Comparison of ENCODE assay signal across 22 mouse cellular contexts in genomic region chr14:24749313-24749712, GRCm38 (mm10).
DNase-seq lines count a peak whose midpoint lies in the region; ATAC-seq and TF ChIP-seq lines count a peak whose summit lies in the region.
"Had no signal": no experiment of that assay in that cellular context is flagged by ENCODE, and none has a peak within 500 bp of the region (broad histone marks: within the 10 kb centered on the region; RNA-seq: fewer than 3 reads in every experiment).

No protein-coding gene starts in this region.

- ATAC-seq in heart, postnatal 0 days (ENCODE audit: insufficient read depth, low read depth) = no peak
- 0 out of 2 replicates have a peak, but pooled peaks have one; percentile 45 for ATAC-seq in forebrain, postnatal 0 days
- ATAC-seq: CD4-positive, CD25-positive, alpha-beta regulatory T cell, adult 4 months; intestine, embryonic 15.5 days; liver, embryonic 12.5 days; Patski had no signal

- no peak overlapping the region for H3K4me2 ChIP-seq in heart, postnatal 0 days (ENCODE audit: low read depth, low read length)
- H3K4me2 ChIP-seq in forebrain, postnatal 0 days (ENCODE audit: low read depth) = no peak overlapping the region
- H3K4me2 ChIP-seq: embryonic facial prominence, embryonic 12.5 days; hindbrain, embryonic 14.5 days; intestine, embryonic 15.5 days; limb, embryonic 12.5 days; liver, embryonic 12.5 days had no signal

- no peak for TF ChIP-seq CTCF in gastrocnemius, adult 2 months (IDR thresholded peaks at IDR 0.05)
- no peak for TF ChIP-seq CTCF in heart, postnatal 0 days (IDR thresholded peaks at IDR 0.05; ENCODE audit: low read depth)
- TF ChIP-seq CTCF in brain, embryonic 14.5 days (IDR thresholded peaks at IDR 0.05; ENCODE audit: borderline replicate concordance, extremely low read depth, insufficient read depth, insufficient read length) = no peak
- TF ChIP-seq CTCF in forebrain, postnatal 0 days (IDR thresholded peaks at IDR 0.05; ENCODE audit: low read depth) = no peak

- H3K4me3 ChIP-seq in gastrocnemius, adult 2 months = no peak overlapping the region
- no peak overlapping the region for H3K4me3 ChIP-seq in heart, postnatal 0 days (ENCODE audit: low read depth, low read length)
- no peak overlapping the region for H3K4me3 ChIP-seq in forebrain, postnatal 0 days (ENCODE audit: low read depth, low read length)
- H3K4me3 ChIP-seq: embryonic facial prominence, embryonic 12.5 days; erythroblast, embryonic 14.5 days; intestine, embryonic 15.5 days; limb, embryonic 12.5 days; liver, embryonic 12.5 days had no signal

- 80% methylated on average over 9 of the region's 9 CpGs for WGBS in heart, postnatal 0 days
- WGBS in forebrain, postnatal 0 days = 43% methylated on average over 9 of the region's 9 CpGs

- no peaks in the 10 kb centered on the region for H3K36me3 ChIP-seq in heart, postnatal 0 days (replicated peaks; ENCODE audit: control insufficient read depth, insufficient read depth, low read length)
- H3K36me3 ChIP-seq in forebrain, postnatal 0 days (ENCODE audit: insufficient read depth) = no peaks in the 10 kb centered on the region
- H3K36me3 ChIP-seq: embryonic facial prominence, embryonic 12.5 days; intestine, embryonic 15.5 days; limb, embryonic 12.5 days; liver, embryonic 12.5 days had no signal

- peaks cover 42% of the 10 kb centered on the region for H3K4me1 ChIP-seq in heart, postnatal 0 days (ENCODE audit: control insufficient read depth, insufficient read depth)
- H3K4me1 ChIP-seq in forebrain, postnatal 0 days (ENCODE audit: insufficient read depth) = 0 out of 2 replicates have a peak, but pooled peaks cover 4% of the 10 kb centered on the region
- H3K4me1 ChIP-seq: liver, embryonic 12.5 days had no signal

- DNase-seq in gastrocnemius, adult 2 months = no peak
- DNase-seq in gastrocnemius, postnatal 10 days = no peak
- no peak for DNase-seq in heart, postnatal 0 days (ENCODE audit: low spot score)
- no peak for DNase-seq in heart, adult 18-20 months
- DNase-seq in brain, embryonic 14.5 days (ENCODE audit: low read depth) = peak; percentile 68
- peak; percentile 26 for DNase-seq in forebrain, postnatal 0 days
- DNase-seq in neural tube, embryonic 10.5 days (ENCODE audit: extremely low spot score, low spot score) = no peak
- DNase-seq: adrenal gland, adult 8-10 months; cerebellum, adult 9-11 months; gastrocnemius, postnatal 25 days; heart, postnatal 14 days; lung, adult 2 months; lung, postnatal 36 days; thymus, postnatal 25 days had no signal

- intact Hi-C loops in gastrocnemius, adult 2 months (cut with DNase I) = no loop called here

- peak overlapping the region; percentile 70 for H3K27ac ChIP-seq in gastrocnemius, adult 2 months
- H3K27ac ChIP-seq in heart, postnatal 0 days (ENCODE audit: low read depth) = peak overlapping the region; percentile 83; the same call in 1 of the 2 replicates
- H3K27ac ChIP-seq in forebrain, postnatal 0 days (ENCODE audit: low read depth, low read length) = no peak overlapping the region
- H3K27ac ChIP-seq: embryonic facial prominence, embryonic 12.5 days; hindbrain, embryonic 14.5 days; limb, embryonic 12.5 days; liver, embryonic 12.5 days had no signal

- H3K27me3 ChIP-seq in heart, postnatal 0 days (ENCODE audit: control insufficient read depth, insufficient read depth, low read length) = no peaks in the 10 kb centered on the region
- H3K27me3 ChIP-seq in forebrain, postnatal 0 days (ENCODE audit: insufficient read depth, low read length) = no peaks in the 10 kb centered on the region
- H3K27me3 ChIP-seq: embryonic facial prominence, embryonic 12.5 days; intestine, embryonic 15.5 days; limb, embryonic 12.5 days; liver, embryonic 12.5 days had no signal

- TF ChIP-seq POLR2A in brain, embryonic 14.5 days (IDR thresholded peaks at IDR 0.05; ENCODE audit: borderline replicate concordance, extremely low read depth, insufficient read depth, insufficient read length, poor library complexity, severe bottlenecking) = no peak

- no peak overlapping the region for H3K9ac ChIP-seq in heart, postnatal 0 days (replicated peaks; ENCODE audit: low read depth, low read length)
- H3K9ac ChIP-seq in forebrain, postnatal 0 days = no peak overlapping the region
- H3K9ac ChIP-seq: embryonic facial prominence, embryonic 12.5 days; hindbrain, embryonic 14.5 days; intestine, embryonic 15.5 days; limb, embryonic 12.5 days; liver, embryonic 12.5 days had no signal

- H3K9me3 ChIP-seq in heart, postnatal 0 days (replicated peaks; ENCODE audit: control insufficient read depth, low read length) = no peaks in the 10 kb centered on the region
- H3K9me3 ChIP-seq in forebrain, postnatal 0 days (ENCODE audit: low read length) = no peaks in the 10 kb centered on the region
- H3K9me3 ChIP-seq: embryonic facial prominence, embryonic 12.5 days; intestine, embryonic 15.5 days; limb, embryonic 12.5 days; liver, embryonic 12.5 days had no signal

- no peak for TF ChIP-seq EP300 in heart, postnatal 0 days (IDR thresholded peaks at IDR 0.05; ENCODE audit: low read depth)

Comparison
In these comparisons a context has a peak if more than half of its experiments do, and no peak if none do; other contexts are left out.
1. DNase-seq: peak in brain, embryonic 14.5 days (single experiment) and forebrain, postnatal 0 days (single experiment); none in gastrocnemius, adult 2 months (single experiment), gastrocnemius, postnatal 10 days (single experiment), heart, postnatal 0 days (single experiment), heart, adult 18-20 months (0 of 2) and neural tube, embryonic 10.5 days (single experiment).